Mouse (Mus musculus): ENCODE measurements around the gene Pus7.
A peak's percentile ranks its signal among the peaks of the same experiment; 100 is the strongest.

The Pus7 gene

GRCm38 (mm10) chr5:23782931-23783877, at the start of gene Pus7:
Pus7 (minus strand) TSS chr5:23783711.
- peak; percentile 67 for DNase-seq (ENCODE audit: low read depth, low spot score)

- DNase-seq (ENCODE audit: low read depth, low spot score), result no peak
These were observed 47.6 kb upstream of the Pus7 start for GRCm38 (mm10) chr5:23830897-23831752.

- DNase-seq (ENCODE audit: low read depth, low spot score), result peak; percentile 50
These were observed 43.0 kb upstream of the Pus7 start for GRCm38 (mm10) chr5:23826321-23827004.

GRCm38 (mm10) chr5:23824171-23824733, 40.7 kb upstream of the Pus7 start:
- no peak for DNase-seq (ENCODE audit: low read depth, low spot score)

- DNase-seq (ENCODE audit: low read depth, low spot score), result no peak
These were observed 38.8 kb upstream of the Pus7 start for GRCm38 (mm10) chr5:23822306-23822705.

GRCm38 (mm10) chr5:23816681-23817080, 33.2 kb upstream of the Pus7 start:
- no peak for DNase-seq (ENCODE audit: low read depth, low spot score)

GRCm38 (mm10) chr5:23814841-23815240, 31.3 kb upstream of the Pus7 start:
- no peak for DNase-seq (ENCODE audit: low read depth, low spot score)

GRCm38 (mm10) chr5:23792726-23793125, 9.2 kb upstream of the Pus7 start:
- DNase-seq (ENCODE audit: low read depth, low spot score), result no peak

- DNase-seq (ENCODE audit: low read depth, low spot score), result no peak
These were observed 5.6 kb upstream of the Pus7 start for GRCm38 (mm10) chr5:23789078-23789612.

GRCm38 (mm10) chr5:23788390-23788830, 4.9 kb upstream of the Pus7 start:
- no peak for DNase-seq (ENCODE audit: low read depth, low spot score)

- peak; percentile 89 for DNase-seq (ENCODE audit: low read depth, low spot score)
These were observed 4.3 kb upstream of the Pus7 start, which contains the start of gene Rint1 for GRCm38 (mm10) chr5:23787536-23788389. Rint1 (plus strand) TSS chr5:23787711.

- DNase-seq (ENCODE audit: low read depth, low spot score), result no peak
These were observed 1.3 kb downstream of the Pus7 start for GRCm38 (mm10) chr5:23782051-23782810.

GRCm38 (mm10) chr5:23781172-23781571, 2.3 kb downstream of the Pus7 start:
- DNase-seq (ENCODE audit: low read depth, low spot score), result no peak

GRCm38 (mm10) chr5:23780516-23780915, 3.0 kb downstream of the Pus7 start:
- DNase-seq (ENCODE audit: low read depth, low spot score), result no peak

- DNase-seq (ENCODE audit: low read depth, low spot score), result no peak
These were observed 9.3 kb downstream of the Pus7 start for GRCm38 (mm10) chr5:23774186-23774585.

- DNase-seq (ENCODE audit: low read depth, low spot score), result no peak
These were observed 12.4 kb downstream of the Pus7 start for GRCm38 (mm10) chr5:23771105-23771504.

GRCm38 (mm10) chr5:23764557-23764956, 19.0 kb downstream of the Pus7 start:
- no peak for DNase-seq (ENCODE audit: low read depth, low spot score)

- DNase-seq (ENCODE audit: low read depth, low spot score), result no peak
These were observed 21.0 kb downstream of the Pus7 start for GRCm38 (mm10) chr5:23762531-23762930.

- DNase-seq (ENCODE audit: low read depth, low spot score), result no peak
These were observed 24.9 kb downstream of the Pus7 start for GRCm38 (mm10) chr5:23758633-23759032.

All from retina, postnatal 7 days (tissue).